Mouse (Mus musculus) spleen, adult 2 months (tissue): ENCODE data around the gene Ubc. TPM values are rescaled to one million over a fixed set of nuclear protein-coding genes. Genes with fewer than 3 reads are reported as not detected.

Source experiments
- DNase-seq, 2 experiments: peaks; one replicate each; pipeline versions ENCODE4 v3.0.0 to v3.0.0-alpha.2; 2012 to 2021; ENCODE audit warnings: low spot score in 2 of 2, low read depth in 1 of 2
- H3K27ac ChIP-seq: fragments of 200-500 bp; 2 replicates; pipeline ENCODE4 v1.5.1; 2012; ENCODE audit warnings: low read length, inconsistent platforms; ENCODE audit not compliant: insufficient read depth
- H3K27me3 ChIP-seq: fragments of 200-500 bp; 2 replicates; pipeline ENCODE4 v1.6.1; 2012; ENCODE audit warnings: mild to moderate bottlenecking, moderate library complexity, low read length, inconsistent platforms; ENCODE audit not compliant: control insufficient read depth, insufficient read depth
- H3K36me3 ChIP-seq: fragments of 200-500 bp; 2 replicates; pipeline ENCODE4 v1.6.1; 2012; ENCODE audit warnings: mild to moderate bottlenecking, low read length, inconsistent platforms; ENCODE audit not compliant: control insufficient read depth, insufficient read depth
- H3K4me1 ChIP-seq: fragments of 200-500 bp; 2 replicates; pipeline ENCODE4 v1.6.1; 2011; ENCODE audit warnings: inconsistent platforms; ENCODE audit not compliant: control insufficient read depth, insufficient read depth, insufficient read length
- H3K4me3 ChIP-seq: fragments of 200-500 bp; 2 replicates; pipeline ENCODE4 v1.5.1; 2011; ENCODE audit warnings: mild to moderate bottlenecking, inconsistent platforms; ENCODE audit not compliant: insufficient read depth, insufficient read length; ENCODE audit errors: extremely low read depth
- CTCF ChIP-seq: fragments of 200-500 bp; IDR thresholded peaks from 2 replicates; pipeline ENCODE4 v1.5.1; 2011; ENCODE audit warnings: mild to moderate bottlenecking, inconsistent platforms; ENCODE audit not compliant: insufficient read depth, insufficient read length, insufficient replicate concordance; ENCODE audit errors: extremely low read depth
- POLR2A ChIP-seq: fragments of 200-500 bp; IDR thresholded peaks from 2 replicates; pipeline ENCODE4 v1.6.1; 2011; ENCODE audit warnings: low read depth, low read length, inconsistent platforms
- WGBS: fragments of 180-500 bp; shearing (Covaris S2); methylation state at CpG from one replicate; pipeline ENCODE4 v1.1.7; 2018; 5-methylcytosine and 5-hydroxymethylcytosine counted together
- polyA plus RNA-seq: library from polyadenylated mRNA; depleted of rRNA; stranded (reverse); fragments of >200 nt; gene quantifications from 2 replicates; pipeline ENCODE4 v1.2.3, GENCODE M21; 2012

Ubc gene
- polyA plus RNA-seq, 1 experiment, result 316 TPM

- DNase-seq, result no peak
- Histone ChIP-seq H3K27me3 (no peaks in the 10 kb centered on the region), H3K4me1 (no peaks in the 10 kb centered on the region), H3K4me3 (no peak overlapping the region), H3K36me3 (no peaks in the 10 kb centered on the region), H3K27ac (no peak overlapping the region)
- 60% methylated on average over 7 of the region's 7 CpGs for WGBS
- TF ChIP-seq CTCF (no peak), POLR2A (no peak)
Observed at GRCm38 (mm10) chr5:125363894-125364293, 26.1 kb downstream of the Ubc start.

DNA sequence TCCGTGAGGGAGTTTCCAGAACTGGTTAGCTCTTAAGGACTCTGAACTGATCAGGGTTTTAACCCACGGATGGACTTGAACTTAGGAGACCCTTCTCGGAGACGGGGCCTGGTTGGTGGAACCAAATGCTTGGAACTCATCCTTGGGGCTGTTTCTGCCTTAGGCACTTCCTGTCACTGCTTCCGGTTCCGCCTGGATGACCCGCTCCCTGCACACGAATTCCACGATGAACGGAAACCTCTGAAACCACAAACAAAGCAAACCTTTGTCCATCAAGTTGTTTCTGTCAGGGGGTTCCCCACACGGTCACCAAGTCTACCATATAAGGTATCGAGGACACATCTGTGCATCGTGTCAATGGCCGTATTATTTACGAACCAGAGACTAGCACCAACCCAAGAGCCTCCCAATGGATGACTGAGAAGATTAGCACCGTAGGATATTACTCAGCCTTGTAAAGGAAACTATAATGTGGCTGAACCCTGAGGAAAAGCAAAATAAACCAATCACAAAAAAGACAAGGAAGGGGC is 29.0 kb downstream of the Ubc start:
- TF ChIP-seq CTCF, result no peak
- no peak for TF ChIP-seq POLR2A
- Histone ChIP-seq H3K36me3 (no peaks in the 10 kb centered on the region), H3K4me1 (peaks cover 5% of the 10 kb centered on the region; the same call in 1 of the 2 replicates), H3K4me3 (no peak overlapping the region), H3K27me3 (no peaks in the 10 kb centered on the region), H3K27ac (no peak overlapping the region)
- WGBS, result 56% methylated on average over 16 of the region's 16 CpGs
- no peak for DNase-seq

- Histone ChIP-seq H3K4me3 (no peak overlapping the region), H3K4me1 (peaks cover 5% of the 10 kb centered on the region; the same call in 1 of the 2 replicates), H3K27ac (no peak overlapping the region), H3K27me3 (no peaks in the 10 kb centered on the region), H3K36me3 (no peaks in the 10 kb centered on the region)
- 72% methylated on average over 9 of the region's 9 CpGs for WGBS
- no peak for TF ChIP-seq POLR2A
- no peak for TF ChIP-seq CTCF
- DNase-seq, result no peak
Observed at GRCm38 (mm10) chr5:125360566-125360965, 29.4 kb downstream of the Ubc start.

- Histone ChIP-seq H3K27me3 (no peaks in the 10 kb centered on the region), H3K27ac (peak overlapping the region; percentile 44)
Observed at GRCm38 (mm10) chr5:125358270-125358608, 31.8 kb downstream of the Ubc start.

DNA sequence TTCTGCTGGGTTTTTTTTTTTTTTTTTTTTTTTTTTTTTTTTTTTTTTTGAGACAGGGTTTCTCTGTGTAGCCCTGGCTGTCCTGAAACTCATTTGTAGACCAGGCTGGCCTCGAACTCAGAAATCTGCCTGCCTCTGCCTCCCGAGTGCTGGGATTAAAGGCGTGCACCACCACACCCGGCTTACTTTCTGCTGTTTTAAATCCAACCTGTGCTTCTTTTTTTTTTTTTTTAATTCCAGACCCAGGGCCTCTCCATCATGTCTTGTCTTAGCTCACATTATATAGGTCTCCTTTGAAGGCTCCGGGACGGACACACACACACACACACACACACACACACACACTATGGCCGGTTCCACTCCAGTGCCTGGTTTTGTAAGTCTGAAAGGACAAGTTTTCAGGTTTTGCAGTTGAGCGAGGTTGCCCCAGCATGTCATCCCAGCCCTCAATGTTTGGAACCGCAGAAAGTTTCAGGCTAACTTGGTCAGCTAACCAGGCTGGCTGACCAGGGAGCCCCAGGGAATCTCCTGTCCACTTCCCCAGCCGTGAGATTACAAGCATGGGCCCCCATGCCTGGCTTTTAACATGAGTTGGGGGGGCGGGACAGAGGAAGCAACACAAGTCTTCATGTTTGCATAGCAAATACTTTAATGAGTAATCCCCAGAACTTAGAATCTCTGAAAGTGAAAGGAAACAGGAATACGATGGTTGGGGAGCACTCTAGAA is 32.3 kb downstream of the Ubc start:
- H3K27ac ChIP-seq, result peak overlapping the region; percentile 44
- no peaks in the 10 kb centered on the region for H3K36me3 ChIP-seq
- H3K4me1 ChIP-seq, result peaks cover 7% of the 10 kb centered on the region; the same call in 1 of the 2 replicates
- TF ChIP-seq CTCF (no peak), POLR2A (no peak)
- 53% methylated on average over 12 of the region's 12 CpGs for WGBS
- no peak for DNase-seq
- H3K4me3 ChIP-seq, result peak overlapping the region; percentile 29
- H3K27me3 ChIP-seq, result no peaks in the 10 kb centered on the region

More at GRCm38 (mm10) chr5:125358270-125358608, 31.8 kb downstream of the Ubc start:
- Histone ChIP-seq H3K4me1 (peaks cover 7% of the 10 kb centered on the region; the same call in 1 of the 2 replicates), H3K36me3 (no peaks in the 10 kb centered on the region), H3K4me3 (peak overlapping the region; percentile 29)
- TF ChIP-seq POLR2A, result no peak
- no peak for TF ChIP-seq CTCF
- DNase-seq, result peak in 1 of 2 experiments; percentile 28
- WGBS, result 6% methylated on average over 5 of the region's 5 CpGs

DNA sequence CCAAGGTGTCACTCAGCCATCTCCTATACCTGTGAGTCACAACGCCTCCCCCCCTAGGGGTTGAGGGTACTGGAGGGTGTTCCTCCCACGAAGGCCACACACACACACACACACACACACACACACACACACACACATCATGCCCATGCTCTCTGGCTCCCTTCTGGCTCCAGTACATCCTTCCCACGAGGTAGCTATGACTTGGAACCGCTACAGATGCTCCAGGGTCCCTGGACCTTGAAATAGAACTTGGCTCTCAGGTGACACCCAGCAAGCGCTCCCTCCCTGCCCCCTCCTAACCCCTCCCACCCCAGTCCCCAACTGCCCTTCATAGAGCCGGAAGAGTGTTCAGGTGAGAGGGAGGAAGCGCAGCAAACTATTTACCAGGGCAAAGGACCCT is 34.4 kb downstream of the Ubc start:
- H3K4me1 ChIP-seq, result peaks cover 12% of the 10 kb centered on the region; the same call in 1 of the 2 replicates
- H3K36me3 ChIP-seq, result no peaks in the 10 kb centered on the region
- H3K27me3 ChIP-seq, result no peaks in the 10 kb centered on the region
- WGBS, result 69% methylated on average over 7 of the region's 7 CpGs
- DNase-seq, result no peak
- H3K27ac ChIP-seq, result no peak overlapping the region
- H3K4me3 ChIP-seq, result no peak overlapping the region
- TF ChIP-seq POLR2A (no peak), CTCF (no peak)

- Histone ChIP-seq H3K4me1 (peaks cover 12% of the 10 kb centered on the region; the same call in 1 of the 2 replicates), H3K4me3 (no peak overlapping the region), H3K27me3 (no peaks in the 10 kb centered on the region), H3K36me3 (no peaks in the 10 kb centered on the region), H3K27ac (no peak overlapping the region)
- no peak for TF ChIP-seq CTCF
- TF ChIP-seq POLR2A, result no peak
- no peak for DNase-seq
- WGBS, result 79% methylated on average over 7 of the region's 7 CpGs
Observed at GRCm38 (mm10) chr5:125354885-125355492, 35.0 kb downstream of the Ubc start.
